In the genomic region with DNA sequence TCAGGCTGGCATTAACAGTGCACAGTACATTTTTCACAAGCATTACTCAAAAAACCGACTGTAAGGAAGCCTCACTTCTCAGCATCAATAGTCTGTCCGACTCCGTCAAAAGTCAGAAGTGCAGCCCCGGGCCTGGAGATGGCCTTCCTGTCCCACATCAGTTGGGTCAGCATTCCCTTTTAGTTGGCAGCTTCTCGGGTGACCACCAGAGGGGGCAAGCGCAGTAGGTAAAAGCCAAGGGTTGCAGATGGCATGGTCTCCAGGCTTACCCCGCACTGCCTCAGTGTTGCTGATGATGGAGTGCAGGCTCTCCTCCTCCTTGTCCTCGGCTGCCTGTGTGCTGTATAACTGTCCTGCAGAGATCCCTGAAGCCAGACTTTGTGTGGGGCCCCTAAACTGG, we compare ENCODE assay signal across 7 mouse cellular contexts. TPM values are rescaled to one million over a fixed set of nuclear protein-coding genes. Genes with fewer than 3 reads are reported as not detected.
A peak's percentile ranks its signal among the peaks of the same experiment; 100 is the strongest.
DNase-seq lines count a peak whose midpoint lies in the region; ATAC-seq and TF ChIP-seq lines count a peak whose summit lies in the region.

No protein-coding gene starts in this region.

- no peaks in the 10 kb centered on the region; the same call in none of the 2 replicates for H3K36me3 ChIP-seq in testis, adult 2 months (ENCODE audit: control insufficient read depth, insufficient read depth, low read length)
- H3K36me3 ChIP-seq in kidney, adult 2 months (ENCODE audit: control insufficient read depth, insufficient read depth, low read length), result peaks cover 2% of the 10 kb centered on the region; the same call in 1 of the 2 replicates
- H3K36me3 ChIP-seq in liver, embryonic 16.5 days (ENCODE audit: control insufficient read depth, insufficient read depth), result peaks cover 20% of the 10 kb centered on the region

- no peak for TF ChIP-seq POLR2A in testis, adult 2 months (IDR thresholded peaks at IDR 0.05; ENCODE audit: control insufficient read depth, low read depth, low read length)
- no peak for TF ChIP-seq POLR2A in kidney, adult 2 months (IDR thresholded peaks at IDR 0.05; ENCODE audit: low read depth, low read length)

- no peak overlapping the region for H3K4me2 ChIP-seq in liver, embryonic 16.5 days (ENCODE audit: low read depth, low read length)

- no peaks in the 10 kb centered on the region for H3K4me1 ChIP-seq in testis, adult 2 months (ENCODE audit: control insufficient read depth, insufficient read depth, low read length)
- no peaks in the 10 kb centered on the region for H3K4me1 ChIP-seq in kidney, adult 2 months (ENCODE audit: control insufficient read depth, insufficient read depth, low read length)
- H3K4me1 ChIP-seq in liver, embryonic 16.5 days (ENCODE audit: control insufficient read depth, low read depth, low read length), result no peaks in the 10 kb centered on the region

- H3K27ac ChIP-seq in testis, adult 2 months (ENCODE audit: control insufficient read depth, insufficient read depth, low read depth, low read length), result no peak overlapping the region
- H3K27ac ChIP-seq in kidney, adult 2 months (ENCODE audit: insufficient read depth, low read depth, low read length), result no peak overlapping the region
- H3K27ac ChIP-seq in liver, embryonic 16.5 days (ENCODE audit: low read length), result no peak overlapping the region

- H3K9me3 ChIP-seq in liver, embryonic 16.5 days (replicated peaks; ENCODE audit: control insufficient read depth, low read length), result no peaks in the 10 kb centered on the region

- H3K4me3 ChIP-seq in testis, adult 2 months (ENCODE audit: control insufficient read depth, low read depth, low read length), result no peak overlapping the region
- no peak overlapping the region for H3K4me3 ChIP-seq in kidney, adult 2 months (ENCODE audit: insufficient read depth, low read depth, low read length)
- H3K4me3 ChIP-seq in liver, embryonic 16.5 days (ENCODE audit: low read depth, low read length), result no peak overlapping the region

- no peaks in the 10 kb centered on the region for H3K27me3 ChIP-seq in testis, adult 2 months (ENCODE audit: control insufficient read depth, insufficient read depth, low read length)
- no peaks in the 10 kb centered on the region for H3K27me3 ChIP-seq in kidney, adult 2 months (replicated peaks; ENCODE audit: control insufficient read depth, insufficient read depth, low read length)
- no peaks in the 10 kb centered on the region for H3K27me3 ChIP-seq in liver, embryonic 16.5 days (ENCODE audit: control insufficient read depth, insufficient read depth, low read depth, low read length)

- TF ChIP-seq CTCF in testis, adult 2 months (IDR thresholded peaks at IDR 0.05; ENCODE audit: control insufficient read depth, insufficient read depth, insufficient replicate concordance, low read depth, low read length), result peak; percentile 51; the same call in 1 of the 2 replicates
- TF ChIP-seq CTCF in kidney, adult 2 months (conservative IDR thresholded peaks at IDR 0.05; ENCODE audit: insufficient read depth, insufficient read length, low read depth, low read length), result peak; percentile 80

- no peak for DNase-seq in testis, postnatal 14 days (ENCODE audit: low spot score)
- DNase-seq in adrenal gland, adult 2 months, result peak; percentile 63
- DNase-seq in kidney, adult 2 months, result peak; percentile 66
- peak; percentile 62 for DNase-seq in right cerebral cortex, postnatal 14 days

- ATAC-seq in erythroid progenitor cell, adult 5-6 weeks (replicated peaks; ENCODE audit: low FRiP score, poor library complexity, severe bottlenecking), result peak; percentile 67
- 0 out of 2 replicates have a peak, but pooled peaks have one; percentile 13 for ATAC-seq in liver, embryonic 16.5 days (ENCODE audit: low read depth)

- H3K9ac ChIP-seq in liver, embryonic 16.5 days (ENCODE audit: low read depth, low read length), result no peak overlapping the region

- WGBS in kidney, adult 2 months, result 37% methylated on average over 8 of the region's 8 CpGs
- WGBS in liver, embryonic 16.5 days (ENCODE audit: insufficient replicate concordance), result 55% methylated on average over 8 of the region's 8 CpGs

RNA-seq across cellular contexts. Expression of a gene that starts 9.0 kb away (rescaled TPM):
- 70.0 and 72.4 TPM in 2 replicates for polyA plus RNA-seq in testis, adult 2 months (2012; rRNA removed)
- total RNA-seq in adrenal gland, adult 2 months (2021), result 100 to 1,000 TPM; 208 to 249 TPM
- polyA plus RNA-seq in adrenal gland, adult 2 months (2012; rRNA removed), result 158 and 206 TPM in 2 replicates
- 16.8 and 17.7 TPM in 2 replicates for total RNA-seq in erythroid progenitor cell, adult 5-6 weeks (2015; ENCODE audit: low replicate concordance)
- 17.7 and 24.6 TPM in 2 replicates for total RNA-seq in erythroid progenitor cell, adult 5-6 weeks (2017; ENCODE audit: low replicate concordance)
- polyA plus RNA-seq in kidney, adult 2 months (2012; rRNA removed), result 225 and 226 TPM in 2 replicates
- polyA plus RNA-seq in liver, embryonic 16.5 days (2015; fragmentation: Nextera tagmentation; extraction: Ambion mirVana), result 80.2 and 82.8 TPM in 2 replicates

RNA-seq across cellular contexts. Expression of a gene that starts 31.8 kb away (rescaled TPM):
- 0.14 and 0.17 TPM in 2 replicates for polyA plus RNA-seq in testis, adult 2 months (2012; rRNA removed)
- not detected for total RNA-seq in adrenal gland, adult 2 months (2021)
- polyA plus RNA-seq in adrenal gland, adult 2 months (2012; rRNA removed), result not detected in 2 replicates
- not detected in 2 replicates for total RNA-seq in erythroid progenitor cell, adult 5-6 weeks (2015; ENCODE audit: low replicate concordance)
- total RNA-seq in erythroid progenitor cell, adult 5-6 weeks (2017; ENCODE audit: low replicate concordance), result not detected in 2 replicates
- polyA plus RNA-seq in kidney, adult 2 months (2012; rRNA removed), result 2,240 and 2,440 TPM in 2 replicates
- 0.70 and 1.1 TPM in 2 replicates for polyA plus RNA-seq in liver, embryonic 16.5 days (2015; fragmentation: Nextera tagmentation; extraction: Ambion mirVana)

Comparison
In these comparisons a context has a peak if more than half of its experiments do, and no peak if none do; other contexts are left out.
1. RNA of a gene that starts 31.8 kb away (polyA plus RNA-seq): 2,240 to 2,440 TPM in kidney, adult 2 months; 0.70 to 1.1 TPM in liver, embryonic 16.5 days, 0.14 to 0.17 TPM in testis, adult 2 months and not detected in adrenal gland, adult 2 months; every median in the first group is over 1,000 times any median in the second.